In genomic region chr7:90442518-90443080, GRCm38 (mm10) we compare ENCODE assay signal across 8 mouse cellular contexts. TPM values are rescaled to one million over a fixed set of nuclear protein-coding genes. Genes with fewer than 3 reads are reported as not detected.
DNase-seq lines count a peak whose midpoint lies in the region; ATAC-seq and TF ChIP-seq lines count a peak whose summit lies in the region.

TSS of gene Crebzf (plus strand) at chr7:90442729.

- peaks cover 32% of the 10 kb centered on the region for H3K79me2 ChIP-seq in MEL (ENCODE audit: control insufficient read depth, insufficient read depth, low read length, poor library complexity)

- peaks cover 16% of the 10 kb centered on the region in 2 experiments for H3K36me3 ChIP-seq in MEL (ENCODE audit: control insufficient read depth in 1 of 2, insufficient read depth in 2 of 2, low read length in 2 of 2)
- no peaks in the 10 kb centered on the region for H3K36me3 ChIP-seq in forebrain, postnatal 0 days (ENCODE audit: insufficient read depth)
- H3K36me3 ChIP-seq in lung, embryonic 15.5 days = peaks cover 4% of the 10 kb centered on the region; the same call in 1 of the 2 replicates

- DNase-seq in MEL (ENCODE audit: low read depth, low spot score) = peak; percentile 97
- DNase-seq in cerebellum, adult 2 months = peak; percentile 95 to 97
- DNase-seq in forebrain, postnatal 0 days = peak; percentile 99
- peak; percentile 97 for DNase-seq in heart, postnatal 4 days
- DNase-seq in layer of hippocampus, adult 8-10 months (ENCODE audit: low spot score in 2 of 2) = peak; percentile 95
- peak; percentile 96 for DNase-seq in ovary, adult 18-20 months (ENCODE audit: low spot score)
- DNase-seq in thymus, postnatal 0 days (ENCODE audit: low spot score) = peak; percentile 97

- 0% methylated on average over 54 of the region's 54 CpGs for WGBS in cerebellum, adult 2 months
- under 1% methylated on average over 54 of the region's 54 CpGs for WGBS in forebrain, postnatal 0 days
- under 1% methylated on average over 45 of the region's 54 CpGs for WGBS in lung, embryonic 15.5 days

- TF ChIP-seq RAD21 in MEL (IDR thresholded peaks at IDR 0.05; ENCODE audit: low read depth, low read length) = no peak

- no peaks in the 10 kb centered on the region for H3K9me3 ChIP-seq in MEL (replicated peaks; ENCODE audit: insufficient read depth, low read length)
- H3K9me3 ChIP-seq in forebrain, postnatal 0 days (ENCODE audit: low read length) = no peaks in the 10 kb centered on the region
- no peaks in the 10 kb centered on the region for H3K9me3 ChIP-seq in lung, embryonic 15.5 days

- no peak for TF ChIP-seq CTCF in MEL (IDR thresholded peaks at IDR 0.05 in 2 of 3, conservative IDR thresholded peaks at IDR 0.05 in 1 of 3; ENCODE audit: control insufficient read depth in 1 of 3, insufficient read depth in 1 of 3, low read depth in 2 of 3, low read length in 3 of 3, poor library complexity in 1 of 3, severe bottlenecking in 1 of 3)
- no peak for TF ChIP-seq CTCF in cerebellum, adult 2 months (IDR thresholded peaks at IDR 0.05; ENCODE audit: borderline replicate concordance, insufficient read depth, low read depth, low read length)
- TF ChIP-seq CTCF in forebrain, postnatal 0 days (IDR thresholded peaks at IDR 0.05; ENCODE audit: low read depth) = no peak

- TF ChIP-seq POLR2A in MEL (IDR thresholded peaks at IDR 0.05; ENCODE audit: control insufficient read depth in 1 of 2, insufficient read depth in 1 of 2, low read depth in 1 of 2, low read length in 2 of 2, poor library complexity in 1 of 2) = peak; percentile 89 to 95
- peak; percentile 74; the same call in 1 of the 2 replicates for TF ChIP-seq POLR2A in cerebellum, adult 2 months (IDR thresholded peaks at IDR 0.05; ENCODE audit: borderline replicate concordance, insufficient read depth, low read length)

- no peak for TF ChIP-seq EP300 in MEL (IDR thresholded peaks at IDR 0.05; ENCODE audit: low read depth in 1 of 2, low read length in 2 of 2)

- H3K4me3 ChIP-seq in MEL (ENCODE audit: control insufficient read depth in 1 of 2, insufficient read depth in 1 of 2, low read depth in 2 of 2, low read length in 2 of 2) = peak within 1 kb of the TSS; percentile 95 to 100
- peak within 1 kb of the TSS; percentile 60 for H3K4me3 ChIP-seq in cerebellum, adult 2 months (replicated peaks; ENCODE audit: insufficient read depth, low read depth, low read length)
- peak within 1 kb of the TSS; percentile 98 for H3K4me3 ChIP-seq in forebrain, postnatal 0 days (ENCODE audit: low read depth, low read length)
- H3K4me3 ChIP-seq in lung, embryonic 15.5 days = peak within 1 kb of the TSS; percentile 98

- peak within 1 kb of the TSS; percentile 99 for H3K9ac ChIP-seq in MEL (ENCODE audit: control insufficient read depth, low read depth, low read length, poor library complexity, severe bottlenecking)
- peak within 1 kb of the TSS; percentile 94 for H3K9ac ChIP-seq in forebrain, postnatal 0 days
- H3K9ac ChIP-seq in lung, embryonic 15.5 days = peak within 1 kb of the TSS; percentile 98

- peak within 1 kb of the TSS; percentile 75 for H3K4me2 ChIP-seq in forebrain, postnatal 0 days (ENCODE audit: low read depth)
- H3K4me2 ChIP-seq in lung, embryonic 15.5 days = peak within 1 kb of the TSS; percentile 73

- peak; percentile 97 for ATAC-seq in forebrain, postnatal 0 days
- peak; percentile 94 for ATAC-seq in lung, embryonic 15.5 days (ENCODE audit: borderline replicate concordance, extremely low read depth, low FRiP score, low TSS enrichment)

- H3K27me3 ChIP-seq in MEL (ENCODE audit: control insufficient read depth in 1 of 2, insufficient read depth in 2 of 2, low read length in 2 of 2) = no peaks in the 10 kb centered on the region
- no peaks in the 10 kb centered on the region for H3K27me3 ChIP-seq in cerebellum, adult 2 months (ENCODE audit: control insufficient read depth, insufficient read depth, low read length)
- no peaks in the 10 kb centered on the region for H3K27me3 ChIP-seq in forebrain, postnatal 0 days (ENCODE audit: insufficient read depth, low read length)
- no peaks in the 10 kb centered on the region for H3K27me3 ChIP-seq in lung, embryonic 15.5 days

- peak within 1 kb of the TSS; percentile 81 for H3K27ac ChIP-seq in MEL (ENCODE audit: control insufficient read depth, low read depth, low read length)
- peak within 1 kb of the TSS; percentile 82 for H3K27ac ChIP-seq in cerebellum, adult 2 months (ENCODE audit: insufficient read depth, low read length)
- peak within 1 kb of the TSS; percentile 99 for H3K27ac ChIP-seq in forebrain, postnatal 0 days (ENCODE audit: low read depth, low read length)
- H3K27ac ChIP-seq in lung, embryonic 15.5 days = peak within 1 kb of the TSS; percentile 98

- H3K4me1 ChIP-seq in MEL (ENCODE audit: control insufficient read depth in 1 of 2, insufficient read depth in 2 of 2, low read length in 2 of 2) = peaks cover 4 to 5% of the 10 kb centered on the region in 2 experiments; a peak in 3 of 4 replicates
- no peaks in the 10 kb centered on the region for H3K4me1 ChIP-seq in cerebellum, adult 2 months (ENCODE audit: control insufficient read depth, insufficient read depth, low read length)
- peaks cover 5% of the 10 kb centered on the region; the same call in 1 of the 2 replicates for H3K4me1 ChIP-seq in forebrain, postnatal 0 days (ENCODE audit: insufficient read depth)
- H3K4me1 ChIP-seq in lung, embryonic 15.5 days = peaks cover 5% of the 10 kb centered on the region; the same call in 1 of the 2 replicates

TF ChIP-seq in MEL, 35 proteins besides CTCF, POLR2A, EP300 and RAD21:
- TF ChIP-seq TBP (IDR thresholded peaks at IDR 0.05; ENCODE audit: low read depth, low read length) (peak; percentile 92), TCF12 (IDR thresholded peaks at IDR 0.05; ENCODE audit: low read depth, low read length) (peak; percentile 67), POLR2AphosphoS2 (IDR thresholded peaks at IDR 0.05; ENCODE audit: low read length) (peak; percentile 81), ZMIZ1 (IDR thresholded peaks at IDR 0.05; ENCODE audit: low read depth, low read length) (no peak; the same call in 1 of the 2 replicates), NRF1 (IDR thresholded peaks at IDR 0.05; ENCODE audit: insufficient read depth, low read depth, low read length, poor library complexity, severe bottlenecking) (no peak), SMC3 (IDR thresholded peaks at IDR 0.05; ENCODE audit: low read depth, low read length) (no peak), USF2 (IDR thresholded peaks at IDR 0.05; ENCODE audit: borderline replicate concordance in 1 of 2, insufficient read depth in 1 of 2, low read depth in 1 of 2, low read length in 2 of 2) (no peak), MAZ (IDR thresholded peaks at IDR 0.05; ENCODE audit: low read depth, low read length) (0 out of 2 replicates have a peak, but pooled peaks have one; percentile 56), JUND (IDR thresholded peaks at IDR 0.05; ENCODE audit: low read depth, low read length) (no peak), E2F4 (IDR thresholded peaks at IDR 0.05; ENCODE audit: borderline replicate concordance, low read depth, low read length) (no peak), GATA1 (IDR thresholded peaks at IDR 0.05; ENCODE audit: low read depth, low read length) (no peak), ETS1 (IDR thresholded peaks at IDR 0.05; ENCODE audit: low read depth, low read length) (peak; percentile 71; the same call in 1 of the 2 replicates), MXI1 (IDR thresholded peaks at IDR 0.05; ENCODE audit: low read depth, low read length) (peak; percentile 33; the same call in 1 of the 2 replicates), SIN3A (IDR thresholded peaks at IDR 0.05; ENCODE audit: low read length) (peak; percentile 81; the same call in 1 of the 2 replicates), BHLHE40 (IDR thresholded peaks at IDR 0.05; ENCODE audit: borderline replicate concordance, low read depth, low read length) (no peak), TAL1 (IDR thresholded peaks at IDR 0.05; ENCODE audit: low read length) (no peak), NELFE (IDR thresholded peaks at IDR 0.05; ENCODE audit: low read depth, low read length) (peak; percentile 92), CHD2 (IDR thresholded peaks at IDR 0.05; ENCODE audit: low read length) (peak; percentile 99), MAX (IDR thresholded peaks at IDR 0.05; ENCODE audit: low read length) (no peak), UBTF (IDR thresholded peaks at IDR 0.05; ENCODE audit: borderline replicate concordance, insufficient read depth, low read depth, low read length) (0 out of 2 replicates have a peak, but pooled peaks have one; percentile 11), MEF2A (IDR thresholded peaks at IDR 0.05; ENCODE audit: extremely low read depth, insufficient replicate concordance, low read depth, low read length, poor library complexity, severe bottlenecking) (no peak), KAT2A (conservative IDR thresholded peaks at IDR 0.05; ENCODE audit: low read depth, low read length) (no peak; the same call in 1 of the 2 replicates), HCFC1 (IDR thresholded peaks at IDR 0.05; ENCODE audit: low read depth, low read length) (peak; percentile 82), ZKSCAN1 (IDR thresholded peaks at IDR 0.05; ENCODE audit: low read depth, low read length) (no peak), ELF1 (IDR thresholded peaks at IDR 0.05; ENCODE audit: low read depth, low read length) (0 out of 2 replicates have a peak, but pooled peaks have one; percentile 38), MYC (IDR thresholded peaks at IDR 0.05; ENCODE audit: low read depth, low read length) (no peak), ZNF384 (IDR thresholded peaks at IDR 0.05; ENCODE audit: low read depth, low read length) (no peak), MYB (IDR thresholded peaks at IDR 0.05; ENCODE audit: low read depth, low read length) (no peak)

RNA-seq across cellular contexts. Expression of gene Crebzf, which starts in this region (rescaled TPM):
- total RNA-seq in MEL (2012; rRNA removed) = 54.6 and 63.3 TPM in 2 replicates
- polyA plus RNA-seq in MEL (2012; ENCODE audit: insufficient read depth in 1 of 2, insufficient read length in 2 of 2, low read depth in 1 of 2, low replicate concordance in 2 of 2, missing spikeins in 1 of 2) = 100 to 1,000 TPM in 1 of 2 experiments, 10 to 100 TPM in 1; 78.9 to 152 TPM
- 135 and 143 TPM in 2 replicates for polyA plus RNA-seq in cerebellum, adult 2 months (2012; rRNA removed)
- total RNA-seq in forebrain, postnatal 0 days (2014; rRNA removed) = 99.8 and 112 TPM in 2 replicates
- polyA plus RNA-seq in forebrain, postnatal 0 days (2015; fragmentation: Nextera tagmentation; extraction: Ambion mirVana) = 15.5 and 17.0 TPM in 2 replicates
- total RNA-seq in heart, postnatal 4 days (2021) = 10 to 100 TPM; 34.4 to 37.6 TPM
- total RNA-seq in layer of hippocampus, adult 8-10 months (2022) = 10 to 100 TPM; 74.6 to 91.6 (median 86.8) TPM
- polyA plus RNA-seq in lung, embryonic 15.5 days (2015; fragmentation: Nextera tagmentation; extraction: Ambion mirVana) = 32.2 and 33.3 TPM in 2 replicates
- 34.7 and 38.5 TPM in 2 replicates for polyA plus RNA-seq in thymus, postnatal 0 days (2015; fragmentation: Nextera tagmentation; extraction: Ambion mirVana)

Comparison
In these comparisons a context has a peak if more than half of its experiments do, and no peak if none do; other contexts are left out.
1. Peak in every context shown above with its lines: DNase-seq, ATAC-seq, H3K4me3 ChIP-seq and H3K27ac ChIP-seq.